Mouse (Mus musculus) kidney, adult 18-20 months (tissue): ENCODE data around the gene March10.

Experiments used
- DNase-seq: peaks from one replicate; pipeline ENCODE4 v3.0.0; 2021

The March10 gene

DNA sequence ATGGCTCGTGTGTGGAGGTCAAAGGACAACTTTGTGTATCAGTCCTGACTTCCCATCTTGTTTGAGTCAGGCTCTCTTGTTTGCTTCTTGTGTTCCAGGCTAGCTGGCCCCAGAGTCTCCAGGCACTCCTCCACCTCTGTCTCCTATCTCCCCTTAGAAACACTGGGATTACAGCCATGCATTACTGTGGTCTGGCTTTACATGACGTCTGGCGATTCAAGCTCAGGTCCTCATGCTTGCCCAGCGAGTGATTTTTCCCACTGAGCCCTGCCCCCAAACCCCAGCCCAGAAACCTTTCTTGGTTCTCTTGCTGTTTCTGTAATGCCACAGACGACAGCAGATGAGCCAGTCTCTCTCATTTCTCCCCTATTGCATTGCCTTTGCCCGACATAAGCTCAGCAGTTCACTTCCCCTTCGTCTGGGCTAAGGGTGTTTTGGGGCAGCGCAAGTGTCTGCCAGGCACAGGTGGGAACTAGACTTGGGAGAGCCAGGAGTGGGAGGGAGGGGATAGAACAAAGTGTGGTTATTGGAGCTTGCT, 8.0 kb upstream of the March10 start:
- no peak for DNase-seq

- DNase-seq: no peak
Observed at GRCm38 (mm10) chr11:105459900-105460299, 3.4 kb upstream of the March10 start.

- DNase-seq: no peak
Observed at GRCm38 (mm10) chr11:105457041-105457440, 506 bp upstream of the March10 start.

- no peak for DNase-seq
Observed at GRCm38 (mm10) chr11:105455118-105455517, 1.4 kb downstream of the March10 start.

GRCm38 (mm10) chr11:105453084-105453483, 3.5 kb downstream of the March10 start:
- no peak for DNase-seq

- DNase-seq: no peak
Observed at GRCm38 (mm10) chr11:105452504-105452903, 4.0 kb downstream of the March10 start.

- DNase-seq: no peak
Observed at GRCm38 (mm10) chr11:105451553-105452135, 4.9 kb downstream of the March10 start.

- DNase-seq: no peak
Observed at GRCm38 (mm10) chr11:105449581-105450315, 6.8 kb downstream of the March10 start.

- DNase-seq: no peak
Observed at GRCm38 (mm10) chr11:105447661-105448060, 8.9 kb downstream of the March10 start.

DNA sequence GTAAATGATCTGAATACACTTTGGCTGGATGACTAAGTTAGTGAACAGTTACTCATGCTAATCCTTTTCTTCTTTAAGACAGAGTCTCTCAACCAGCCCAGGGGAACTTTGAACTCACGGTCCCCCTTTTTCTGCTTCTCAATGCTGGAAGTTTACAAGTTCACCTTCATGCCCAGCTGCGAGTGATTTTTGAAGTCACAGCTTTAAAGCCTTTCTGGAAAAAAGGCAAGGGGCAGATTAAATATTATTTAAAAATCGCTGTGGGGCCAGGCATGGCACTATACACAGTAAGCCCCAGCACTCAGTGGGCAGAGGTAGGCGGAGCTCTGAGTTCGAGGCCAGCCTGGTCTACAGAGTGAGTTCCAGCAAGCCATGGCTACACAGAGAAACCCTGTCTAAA, 10.3 kb downstream of the March10 start:
- DNase-seq: no peak

DNA sequence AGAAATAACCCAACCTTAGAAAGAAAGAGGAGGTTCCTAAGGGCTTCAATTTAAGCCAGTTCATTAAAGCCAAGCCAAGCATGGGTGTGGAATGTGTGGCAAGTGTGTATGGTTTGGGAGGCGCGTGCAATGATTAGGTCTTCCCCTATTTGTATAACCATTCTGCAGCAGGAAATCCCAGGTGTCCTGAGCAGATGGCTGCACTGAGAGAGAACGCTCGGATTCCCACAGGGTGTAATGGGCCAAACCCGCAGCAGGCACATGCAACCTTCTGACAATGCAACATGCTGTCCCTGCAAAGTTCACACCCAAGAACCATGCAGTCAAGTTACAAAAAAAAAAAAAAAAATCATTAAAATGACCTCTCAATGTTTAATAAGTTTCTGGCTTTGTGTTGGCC, 10.8 kb downstream of the March10 start:
- DNase-seq: no peak

- no peak for DNase-seq
Observed at GRCm38 (mm10) chr11:105444929-105445328, 11.6 kb downstream of the March10 start.

DNA sequence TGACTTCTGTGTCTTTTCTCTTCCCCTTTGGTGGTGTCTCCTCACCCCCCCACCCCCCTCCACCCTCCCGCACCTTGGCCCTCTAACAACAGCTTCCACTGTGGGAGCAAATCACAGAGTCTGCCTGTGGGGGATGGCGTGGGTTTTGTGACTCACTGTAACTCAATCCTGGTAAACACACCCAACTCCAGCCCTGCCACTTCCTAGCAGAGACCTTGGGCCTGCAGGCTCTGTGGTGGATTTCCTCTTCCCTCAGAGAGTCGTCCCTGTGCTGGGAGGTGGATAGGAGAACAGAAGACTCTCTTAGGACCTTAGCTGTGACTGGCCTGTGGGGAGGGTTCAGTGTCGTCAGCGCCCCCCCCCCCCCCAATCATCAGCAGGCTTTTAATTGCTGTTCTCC, 13.0 kb downstream of the March10 start:
- DNase-seq: no peak

DNA sequence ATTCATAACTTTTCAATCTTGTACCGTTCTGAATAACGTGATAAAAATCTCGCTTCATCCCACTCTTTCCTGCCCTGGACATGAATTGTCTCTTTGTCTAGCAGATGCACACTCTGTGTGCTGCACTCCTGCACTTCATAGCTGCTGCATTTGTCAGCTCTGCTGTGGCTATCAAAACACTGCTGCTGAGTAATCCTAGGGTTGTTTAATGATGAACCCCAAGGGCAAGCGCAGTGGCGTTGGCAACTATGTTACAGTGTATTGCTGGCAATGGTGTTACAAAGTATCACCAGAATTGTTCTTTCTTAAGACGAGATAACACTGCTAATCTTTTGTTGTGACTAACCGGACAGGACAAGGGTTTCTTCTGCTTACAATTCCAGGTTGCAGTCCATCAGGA, 16.7 kb downstream of the March10 start:
- DNase-seq: no peak

DNA sequence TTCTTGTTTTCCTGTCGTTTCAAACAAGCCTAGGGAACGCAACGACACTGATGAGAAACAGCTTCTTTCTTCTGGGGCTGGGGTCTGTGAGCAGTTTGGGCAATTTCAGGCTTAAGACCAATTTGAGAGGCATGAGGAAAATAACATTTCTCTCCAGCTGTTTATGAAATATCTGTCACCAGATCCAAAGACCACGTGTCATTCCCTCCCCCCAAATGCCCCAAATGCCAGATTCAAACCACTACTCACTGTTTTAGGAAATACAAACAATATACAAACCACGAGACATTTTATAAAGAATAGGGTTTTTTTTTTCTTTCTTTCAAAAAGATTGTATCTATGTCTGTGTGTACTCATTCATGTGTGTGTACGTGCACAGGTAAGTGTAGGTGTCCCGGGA, 17.6 kb downstream of the March10 start:
- no peak for DNase-seq

DNA sequence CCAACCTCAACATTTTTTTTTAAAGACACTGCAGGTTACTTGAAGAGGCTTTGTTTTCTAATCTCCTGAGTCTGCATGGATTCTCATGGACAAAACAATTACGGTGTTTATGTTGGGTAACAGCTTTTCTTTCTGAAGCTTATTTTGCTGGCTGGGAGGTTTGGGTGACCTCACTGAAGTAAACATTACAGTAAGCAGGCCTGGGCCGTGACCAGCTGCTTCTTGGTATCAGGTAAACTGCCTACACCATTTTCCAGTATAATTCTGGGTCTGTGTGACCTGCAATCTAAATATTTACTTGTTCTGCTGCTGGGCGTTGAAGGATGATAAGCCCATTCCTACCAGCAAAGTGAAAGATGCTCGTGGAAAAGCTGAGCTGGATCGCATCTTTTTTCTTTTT, 30.1 kb downstream of the March10 start:
- DNase-seq: no peak

DNA sequence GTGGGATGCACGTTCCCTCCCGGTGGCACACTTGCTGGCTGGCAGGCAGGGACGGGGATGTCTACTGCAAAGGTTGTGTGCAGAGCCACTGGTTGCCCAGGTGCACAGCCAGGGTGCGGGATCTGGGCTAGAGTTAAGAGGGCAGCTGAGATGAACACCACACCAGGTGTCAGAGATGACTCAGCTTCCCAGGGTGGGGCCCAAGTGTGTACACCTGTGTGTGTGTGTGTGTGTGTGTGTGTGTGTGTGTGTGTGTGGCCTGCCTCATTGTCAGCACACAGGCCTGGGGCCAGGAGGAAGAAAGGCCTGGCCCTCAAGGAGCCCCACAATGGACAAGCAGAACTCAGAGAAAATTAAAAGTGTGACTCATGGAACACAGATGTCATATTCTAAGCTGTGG, 31.9 kb downstream of the March10 start:
- no peak for DNase-seq

GRCm38 (mm10) chr11:105420671-105421450, 35.7 kb downstream of the March10 start:
- peak; percentile 24 for DNase-seq

- no peak for DNase-seq
Observed at GRCm38 (mm10) chr11:105419946-105420345, 36.6 kb downstream of the March10 start.

- no peak for DNase-seq
Observed at GRCm38 (mm10) chr11:105414009-105414408, 42.5 kb downstream of the March10 start.

DNA sequence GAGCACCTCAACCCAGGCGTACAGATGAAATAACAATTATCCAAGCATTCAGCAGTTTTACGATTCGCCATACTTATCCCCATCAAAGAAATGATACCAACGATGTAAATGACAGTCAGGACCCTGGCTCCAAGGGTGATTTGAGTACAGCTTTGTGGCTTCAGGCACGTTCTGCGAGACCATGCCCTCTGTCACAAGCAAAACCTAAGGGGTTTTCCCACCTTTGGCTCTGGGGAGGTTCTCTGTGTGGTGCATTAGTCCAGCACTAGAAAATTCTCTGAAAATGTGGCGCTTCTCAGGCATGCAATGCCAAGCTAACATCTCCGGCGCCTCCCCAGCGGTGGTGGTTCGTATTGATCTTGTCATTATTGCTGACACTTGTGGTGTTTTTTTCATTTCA, 47.1 kb downstream of the March10 start:
- DNase-seq: no peak

DNA sequence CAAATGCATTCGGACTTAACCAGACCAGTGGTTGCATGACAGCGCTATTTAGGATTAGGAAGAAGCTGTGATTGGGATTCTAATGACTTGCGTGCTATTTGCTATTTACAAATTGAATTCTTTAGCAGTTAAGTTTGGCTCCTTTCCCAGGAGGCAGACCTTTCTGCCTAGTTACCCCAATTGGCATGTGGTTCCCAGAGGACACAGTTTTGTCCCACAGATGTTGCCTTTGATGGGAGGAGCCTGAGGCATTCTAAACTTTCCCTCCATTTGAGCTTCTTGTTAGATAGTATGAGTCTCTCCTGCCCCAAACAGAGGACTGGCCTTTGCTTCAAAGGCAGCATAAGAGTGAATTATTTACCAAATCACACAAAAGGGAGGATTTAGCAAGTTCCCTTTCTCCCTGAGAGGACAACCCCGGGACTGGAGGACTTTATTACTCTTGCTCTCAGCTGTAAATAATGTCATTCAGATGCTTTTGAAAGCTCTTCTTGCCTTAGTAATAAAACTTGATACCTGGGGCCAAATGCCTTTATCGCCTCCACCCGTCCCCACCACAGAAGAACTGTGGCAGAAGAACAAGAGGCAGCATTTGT, 48.6 kb downstream of the March10 start:
- peak; percentile 14 for DNase-seq

DNA sequence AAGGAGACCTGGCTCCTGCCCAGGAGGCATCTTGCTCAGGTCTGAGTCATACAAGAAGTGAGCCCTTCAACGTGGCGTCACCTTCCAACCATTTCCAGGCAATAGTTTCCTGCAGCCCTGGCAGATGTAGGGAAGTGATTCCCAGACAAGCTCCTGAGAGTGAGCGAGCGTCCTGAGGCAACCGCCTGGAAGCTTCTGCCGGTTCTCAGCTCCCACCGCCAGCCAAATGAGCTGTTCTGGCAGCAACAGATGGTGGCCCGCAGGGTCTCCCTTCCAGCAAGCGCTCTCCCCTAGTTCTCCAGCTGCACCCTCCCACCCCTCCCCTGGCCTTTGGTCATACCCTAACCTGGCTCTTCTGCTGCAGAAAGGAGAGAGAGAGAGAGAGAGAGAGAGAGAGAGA, 54.2 kb downstream of the March10 start:
- DNase-seq: no peak
